Mouse (Mus musculus) limb, embryonic 10.5 days (tissue): ENCODE measurements around the gene Pter. TPM values are rescaled to one million over a fixed set of nuclear protein-coding genes. Genes with fewer than 3 reads are reported as not detected.

Source experiments
- DNase-seq: peaks from one replicate; pipeline ENCODE4 v3.0.0-alpha.2; 2017; ENCODE audit warnings: low spot score
- H3K27ac ChIP-seq: fragments of 300-500 bp; sonication (generic); 2 replicates; pipeline ENCODE4 v1.5.1; 2016; ENCODE audit warnings: mild to moderate bottlenecking
- H3K27me3 ChIP-seq: fragments of 300-500 bp; sonication (generic); 2 replicates; pipeline ENCODE4 v1.6.1; 2016; ENCODE audit warnings: low read depth, mild to moderate bottlenecking; ENCODE audit not compliant: poor library complexity, severe bottlenecking
- H3K36me3 ChIP-seq: fragments of 300-500 bp; sonication (generic); 2 replicates; pipeline ENCODE4 v1.6.1; 2016; ENCODE audit warnings: mild to moderate bottlenecking, moderate library complexity
- H3K4me1 ChIP-seq: fragments of 300-500 bp; sonication (generic); 2 replicates; pipeline ENCODE4 v1.6.1; 2016
- H3K4me3 ChIP-seq: fragments of 300-500 bp; sonication (generic); 2 replicates; pipeline ENCODE4 v1.5.1; 2016; ENCODE audit warnings: mild to moderate bottlenecking, moderate library complexity
- H3K9me3 ChIP-seq: fragments of 300-500 bp; sonication (generic); replicated peaks from 2 replicates; pipeline ENCODE4 v1.6.1; 2016; ENCODE audit warnings: mild to moderate bottlenecking
- WGBS: fragments of 180-500 bp; shearing (Covaris S2); methylation state at CpG from one replicate; pipeline ENCODE4 v1.1.7; 2016; 5-methylcytosine and 5-hydroxymethylcytosine counted together
- polyA plus RNA-seq: library from polyadenylated mRNA; unstranded; fragments of >200 nt; fragmentation: Nextera tagmentation; extraction: Ambion mirVana; gene quantifications from 2 replicates; pipeline ENCODE4 v1.2.1, GENCODE M21; 2016

The Pter gene
- polyA plus RNA-seq, 1 experiment from 2014 or later, result 14.0 TPM

GRCm38 (mm10) chr2:12956703-12957424 lies 33.0 kb downstream of the Pter start:
- Histone ChIP-seq H3K4me1 (no peaks in the 10 kb centered on the region), H3K4me3 (no peak overlapping the region), H3K27ac (no peak overlapping the region), H3K9me3 (no peaks in the 10 kb centered on the region), H3K36me3 (no peaks in the 10 kb centered on the region), H3K27me3 (no peaks in the 10 kb centered on the region)
- no peak for DNase-seq

DNA sequence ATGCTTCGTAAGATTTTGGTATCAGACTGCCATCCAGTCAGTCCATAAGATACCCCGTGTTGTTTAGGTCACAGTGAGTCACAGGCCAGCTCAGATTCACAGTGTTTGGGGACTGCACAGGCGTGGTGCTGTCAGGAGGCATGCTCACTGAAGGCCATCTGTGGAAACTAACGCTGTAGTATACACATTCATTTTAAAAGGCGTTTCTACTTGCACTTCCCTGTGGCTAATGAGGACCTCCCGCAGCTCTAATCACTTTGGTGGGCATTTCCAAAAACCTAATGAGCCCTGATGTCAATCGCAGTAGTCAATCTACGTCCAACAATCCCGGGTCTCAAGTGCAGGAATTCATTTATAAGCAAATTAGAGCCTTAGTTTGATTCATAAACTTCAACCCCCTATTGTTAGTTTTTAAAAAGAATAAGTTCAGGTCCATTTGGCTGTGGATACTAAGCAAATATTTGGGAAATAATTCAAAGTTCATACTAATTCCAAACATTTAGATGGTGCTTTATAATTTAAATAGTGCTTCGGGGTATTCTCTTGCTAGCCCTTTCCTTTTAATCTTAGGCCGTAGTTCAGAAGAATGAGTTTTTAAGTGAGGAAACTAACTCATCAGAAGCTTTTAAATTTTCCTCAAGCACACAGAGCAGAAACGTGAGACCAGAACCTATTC lies 46.3 kb downstream of the Pter start:
- no peaks in the 10 kb centered on the region for H3K36me3 ChIP-seq
- 0 out of 2 replicates have a peak, but pooled peaks cover 9% of the 10 kb centered on the region for H3K4me1 ChIP-seq
- DNase-seq, result peak; percentile 45
- H3K27me3 ChIP-seq, result no peaks in the 10 kb centered on the region
- no peaks in the 10 kb centered on the region for H3K9me3 ChIP-seq
- H3K27ac ChIP-seq, result peak overlapping the region; percentile 4; the same call in 1 of the 2 replicates
- no peak overlapping the region for H3K4me3 ChIP-seq
- 60% methylated on average over 12 of the region's 12 CpGs for WGBS

GRCm38 (mm10) chr2:12973752-12974151 lies 49.9 kb downstream of the Pter start:
- no peak overlapping the region for H3K4me3 ChIP-seq
- H3K36me3 ChIP-seq, result no peaks in the 10 kb centered on the region
- H3K9me3 ChIP-seq, result no peaks in the 10 kb centered on the region
- no peaks in the 10 kb centered on the region for H3K27me3 ChIP-seq
- H3K4me1 ChIP-seq, result 0 out of 2 replicates have a peak, but pooled peaks cover 9% of the 10 kb centered on the region
- H3K27ac ChIP-seq, result no peak overlapping the region
- no peak for DNase-seq
- WGBS, result 70% methylated on average over 2 of the region's 2 CpGs

DNA sequence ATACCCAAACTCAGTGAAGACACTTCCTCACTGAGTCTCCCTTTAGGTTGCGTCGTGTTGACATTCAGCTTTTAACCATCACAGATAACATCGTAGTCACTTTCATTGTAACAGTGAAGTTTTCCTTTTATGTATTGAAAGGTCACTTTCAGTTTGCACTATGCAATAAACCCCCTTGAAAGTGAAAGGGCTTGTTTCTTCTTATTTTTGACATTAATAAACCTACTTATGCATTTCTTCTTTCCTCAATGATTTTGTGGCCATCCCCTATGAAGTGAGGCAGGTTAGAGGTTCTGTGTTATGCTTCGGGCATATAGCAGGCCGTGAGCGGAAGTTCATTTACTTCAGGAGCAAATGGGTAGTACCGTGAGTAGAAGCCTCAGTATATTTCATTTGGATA lies 53.5 kb downstream of the Pter start:
- Histone ChIP-seq H3K4me3 (no peak overlapping the region), H3K27ac (no peak overlapping the region), H3K9me3 (no peaks in the 10 kb centered on the region), H3K36me3 (no peaks in the 10 kb centered on the region), H3K4me1 (no peaks in the 10 kb centered on the region), H3K27me3 (no peaks in the 10 kb centered on the region)
- no peak for DNase-seq
- 95% methylated on average over 7 of the region's 7 CpGs for WGBS

DNA sequence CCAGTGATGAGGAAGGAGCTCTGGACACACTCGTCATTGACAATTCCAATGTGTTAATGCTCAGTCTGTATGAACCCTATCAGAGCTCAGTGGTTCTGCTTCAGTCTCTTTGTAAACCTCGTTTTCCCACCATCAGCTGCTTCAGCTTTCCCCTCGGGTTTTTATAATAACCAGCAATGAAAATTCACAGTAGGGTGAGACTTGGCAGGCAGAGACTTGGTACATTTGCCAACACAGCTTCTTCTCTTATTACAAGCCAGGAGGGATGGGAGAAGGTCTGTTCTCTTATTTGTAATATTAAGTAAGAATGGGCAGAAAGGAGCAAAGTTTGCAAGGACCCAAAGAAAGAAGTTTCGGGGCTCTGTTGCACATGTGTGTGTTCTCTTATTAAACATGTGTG lies 54.9 kb downstream of the Pter start:
- WGBS, result 87% methylated on average over 4 of the region's 4 CpGs

GRCm38 (mm10) chr2:12984901-12985732 lies 61.3 kb downstream of the Pter start:
- peaks cover 5% of the 10 kb centered on the region for H3K4me1 ChIP-seq
- 69% methylated on average over 4 of the region's 4 CpGs for WGBS
- H3K4me3 ChIP-seq, result no peak overlapping the region
- no peaks in the 10 kb centered on the region for H3K9me3 ChIP-seq
- no peaks in the 10 kb centered on the region for H3K27me3 ChIP-seq
- H3K36me3 ChIP-seq, result no peaks in the 10 kb centered on the region
- no peak overlapping the region for H3K27ac ChIP-seq
- DNase-seq, result no peak

More for the DNA sequence above, 54.9 kb downstream of the Pter start:
- no peak overlapping the region for H3K4me3 ChIP-seq
- no peak overlapping the region for H3K27ac ChIP-seq
- H3K4me1 ChIP-seq, result no peaks in the 10 kb centered on the region
- no peaks in the 10 kb centered on the region for H3K36me3 ChIP-seq
- no peaks in the 10 kb centered on the region for H3K9me3 ChIP-seq
- no peak for DNase-seq
- H3K27me3 ChIP-seq, result no peaks in the 10 kb centered on the region

- 78% methylated on average over 2 of the region's 2 CpGs for WGBS
- H3K4me1 ChIP-seq, result no peaks in the 10 kb centered on the region
These were observed 76.2 kb downstream of the Pter start for GRCm38 (mm10) chr2:13000026-13000425.

DNA sequence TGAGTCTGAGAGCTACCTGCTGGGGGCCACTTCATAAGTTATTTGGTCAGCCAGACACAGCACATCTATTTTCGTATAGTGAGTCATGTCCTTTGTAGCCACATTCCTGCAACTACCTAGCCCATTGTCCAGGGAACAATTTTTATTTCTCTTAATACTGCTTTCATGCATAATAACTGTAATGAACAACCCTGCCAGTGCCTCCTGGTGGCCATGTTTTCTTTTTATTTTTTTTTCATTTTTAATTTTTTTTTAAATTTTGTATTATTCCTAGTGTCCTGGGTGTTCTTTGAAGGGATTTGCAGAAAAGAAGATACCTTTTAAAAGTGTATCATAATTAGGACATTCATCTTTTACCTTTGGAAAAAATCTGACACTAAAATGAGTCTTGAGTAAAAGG lies 84.6 kb downstream of the Pter start:
- H3K9me3 ChIP-seq, result no peaks in the 10 kb centered on the region
- peaks cover 29% of the 10 kb centered on the region for H3K4me1 ChIP-seq
- H3K27me3 ChIP-seq, result peaks cover 56% of the 10 kb centered on the region
- 71% methylated on average over 1 of the region's 1 CpGs for WGBS
- H3K4me3 ChIP-seq, result no peak overlapping the region
- H3K27ac ChIP-seq, result no peak overlapping the region
- no peak for DNase-seq
- no peaks in the 10 kb centered on the region for H3K36me3 ChIP-seq

More at GRCm38 (mm10) chr2:13000026-13000425, 76.2 kb downstream of the Pter start:
- no peaks in the 10 kb centered on the region for H3K9me3 ChIP-seq
- no peaks in the 10 kb centered on the region for H3K36me3 ChIP-seq
- H3K27me3 ChIP-seq, result no peaks in the 10 kb centered on the region
- H3K27ac ChIP-seq, result no peak overlapping the region
- DNase-seq, result no peak
- no peak overlapping the region for H3K4me3 ChIP-seq

DNA sequence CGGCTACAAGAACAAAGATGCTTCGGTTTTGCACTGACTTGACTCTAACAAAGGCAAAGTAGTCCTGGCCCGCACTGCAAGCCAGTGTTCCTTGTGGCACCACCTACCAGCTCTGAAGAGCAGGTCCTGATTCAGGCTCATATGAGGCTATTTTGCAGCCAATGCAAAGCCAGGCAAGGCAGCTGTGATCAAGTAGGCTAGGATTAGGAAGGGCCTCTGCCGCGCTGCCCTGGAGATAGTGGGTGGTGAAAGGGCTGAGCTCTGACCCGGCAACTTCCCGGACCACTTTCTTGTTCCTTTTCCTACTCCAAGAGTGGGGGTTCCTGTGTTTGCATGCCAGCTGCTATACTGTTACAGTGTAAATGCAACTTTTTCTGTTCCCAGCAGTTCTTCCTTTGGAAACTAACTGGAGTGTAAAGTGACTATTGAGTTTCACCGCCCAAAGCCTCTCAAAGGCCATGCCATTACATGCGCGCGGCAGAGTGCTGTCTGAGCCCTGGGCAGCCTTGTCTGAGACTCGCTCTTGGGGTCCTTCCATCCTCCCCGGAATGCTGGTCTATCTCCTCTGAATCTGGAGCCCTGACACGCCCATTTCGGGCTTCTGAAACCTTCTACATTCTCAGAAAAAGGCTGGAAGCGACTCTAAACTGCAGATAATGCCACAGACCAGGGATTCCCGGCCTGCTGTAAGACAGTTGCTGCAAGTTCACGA lies 85.6 kb downstream of the Pter start:
- Histone ChIP-seq H3K4me1 (peaks cover 29% of the 10 kb centered on the region), H3K36me3 (no peaks in the 10 kb centered on the region), H3K4me3 (peak overlapping the region; percentile 60), H3K27me3 (peaks cover 66% of the 10 kb centered on the region), H3K27ac (no peak overlapping the region), H3K9me3 (no peaks in the 10 kb centered on the region)
- peak; percentile 54 for DNase-seq
- WGBS, result 4% methylated on average over 18 of the region's 18 CpGs

DNA sequence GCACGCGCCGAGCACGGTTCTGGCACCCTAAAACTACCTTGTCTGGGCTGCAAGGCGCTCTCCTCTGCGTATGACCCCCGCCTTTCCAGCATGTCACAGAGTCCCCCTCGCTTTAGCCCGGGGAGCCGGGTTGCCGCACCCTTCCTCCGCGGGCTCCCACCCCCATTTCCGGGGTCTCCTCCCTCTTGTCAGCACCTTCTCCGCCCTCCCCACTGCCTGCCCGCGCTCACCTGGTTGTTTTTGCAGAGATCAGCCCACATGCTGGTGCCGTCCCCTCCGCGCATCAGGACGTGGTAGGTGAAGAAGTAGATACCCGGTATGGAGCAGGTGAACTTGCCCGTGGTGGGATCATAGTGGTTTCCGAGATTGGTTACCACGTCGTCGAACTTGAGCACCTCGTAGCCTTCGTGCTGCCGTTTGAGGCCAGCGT lies 86.2 kb downstream of the Pter start:
- Histone ChIP-seq H3K4me3 (peak overlapping the region; percentile 60), H3K9me3 (no peaks in the 10 kb centered on the region), H3K4me1 (peaks cover 29% of the 10 kb centered on the region), H3K36me3 (no peaks in the 10 kb centered on the region), H3K27ac (no peak overlapping the region), H3K27me3 (peaks cover 67% of the 10 kb centered on the region)
- peak; percentile 52 for DNase-seq
- under 1% methylated on average over 31 of the region's 31 CpGs for WGBS

DNA sequence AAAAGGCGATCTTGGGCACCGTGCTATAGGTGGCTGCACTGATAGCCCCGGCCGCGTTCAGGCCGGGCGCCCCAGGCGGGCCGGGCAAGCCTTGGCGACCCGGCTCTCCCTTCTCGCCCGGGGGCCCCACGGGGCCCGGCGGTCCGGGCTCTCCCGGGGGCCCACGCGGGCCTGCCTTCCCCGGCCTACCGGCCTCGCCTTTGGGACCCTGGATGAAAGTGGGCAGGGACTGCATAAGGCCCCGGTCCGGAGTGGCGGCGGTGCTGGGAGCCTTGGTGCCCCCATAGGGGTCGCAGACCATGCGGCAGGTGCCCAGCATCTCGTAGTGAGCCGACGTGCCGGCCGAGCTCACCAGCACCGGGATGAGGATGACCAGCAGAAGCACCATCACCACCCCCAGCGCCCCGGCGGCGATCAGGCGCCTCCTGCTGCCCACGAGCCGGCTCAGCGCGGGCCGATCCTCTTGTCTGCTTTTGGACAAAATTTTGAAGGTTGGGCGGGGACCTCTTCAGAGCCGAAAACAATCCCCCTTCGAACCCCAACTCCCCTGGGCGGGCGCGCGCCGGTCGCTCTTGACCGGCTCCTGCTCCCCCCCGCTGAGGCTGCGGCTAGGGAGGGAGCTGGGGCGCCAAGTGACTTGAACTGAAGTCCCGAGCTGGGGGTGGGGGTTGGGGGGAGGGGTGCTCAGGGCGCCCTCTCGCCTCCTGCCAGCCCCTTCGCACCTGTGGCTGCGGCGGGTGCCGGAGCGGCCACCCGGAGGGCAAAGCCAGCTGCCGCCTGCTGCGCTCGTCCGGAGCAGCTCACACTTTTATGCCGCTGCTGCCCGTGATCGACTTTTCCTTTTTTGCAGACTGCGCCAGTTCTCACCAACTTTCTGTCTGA lies 86.9 kb downstream of the Pter start:
- Histone ChIP-seq H3K27me3 (peaks cover 67% of the 10 kb centered on the region), H3K27ac (peak overlapping the region; percentile 38; the same call in 1 of the 2 replicates), H3K9me3 (no peaks in the 10 kb centered on the region), H3K36me3 (no peaks in the 10 kb centered on the region), H3K4me3 (peak overlapping the region; percentile 60), H3K4me1 (peaks cover 29% of the 10 kb centered on the region)
- peak; percentile 65 for DNase-seq
- WGBS, result under 1% methylated on average over 73 of the region's 75 CpGs
